In genomic region chrX:31160554-31160953, GRCm38 (mm10) we compare ENCODE assay signal across 25 mouse cellular contexts. TPM values are rescaled to one million over a fixed set of nuclear protein-coding genes. Genes with fewer than 3 reads are reported as not detected.
"Had no signal": no experiment of that assay in that cellular context is flagged by ENCODE, and none has a peak within 500 bp of the region (broad histone marks: within the 10 kb centered on the region; RNA-seq: fewer than 3 reads in every experiment).

No protein-coding gene starts in this region.

RNA-seq across cellular contexts. Expression of gene Btbd35f29, which starts 43.1 kb away (rescaled TPM):
- total RNA-seq: layer of hippocampus, adult 2 months; layer of hippocampus, postnatal 25 days; left cerebral cortex, adult 18-20 months; left cerebral cortex, postnatal 25 days; monocyte, adult 5-6 weeks; neutrophil, adult 5-6 weeks had no signal
- polyA plus RNA-seq: kidney, adult 2 months; kidney, embryonic 14.5 days; kidney, postnatal 0 days; large intestine, adult 2 months; limb, embryonic 11.5 days; limb, embryonic 14.5 days; liver, embryonic 11.5 days; liver, embryonic 14.5 days; liver, postnatal 0 days; lung, embryonic 14.5 days; midbrain, embryonic 10.5 days; midbrain, embryonic 13.5 days; midbrain, embryonic 16.5 days; myocyte; neural tube, embryonic 13.5 days; small intestine, adult 2 months; spleen, adult 2 months; stomach, embryonic 16.5 days; thymus, adult 2 months had no signal
